Mouse (Mus musculus) lung, postnatal 36 days (tissue): Measurements from ENCODE around the gene Dhx40.
A peak's percentile ranks its signal among the peaks of the same experiment; 100 is the strongest.
"Not testable (repeated sequence)": the region's sequence is repeated elsewhere in the genome, so short reads cannot be mapped to it uniquely, and the experiment has no call there.

ENCODE experiments used
- DNase-seq: peaks from one replicate; pipeline ENCODE4 v3.0.0; 2022; ENCODE audit warnings: mixed read lengths

Gene Dhx40

DNA sequence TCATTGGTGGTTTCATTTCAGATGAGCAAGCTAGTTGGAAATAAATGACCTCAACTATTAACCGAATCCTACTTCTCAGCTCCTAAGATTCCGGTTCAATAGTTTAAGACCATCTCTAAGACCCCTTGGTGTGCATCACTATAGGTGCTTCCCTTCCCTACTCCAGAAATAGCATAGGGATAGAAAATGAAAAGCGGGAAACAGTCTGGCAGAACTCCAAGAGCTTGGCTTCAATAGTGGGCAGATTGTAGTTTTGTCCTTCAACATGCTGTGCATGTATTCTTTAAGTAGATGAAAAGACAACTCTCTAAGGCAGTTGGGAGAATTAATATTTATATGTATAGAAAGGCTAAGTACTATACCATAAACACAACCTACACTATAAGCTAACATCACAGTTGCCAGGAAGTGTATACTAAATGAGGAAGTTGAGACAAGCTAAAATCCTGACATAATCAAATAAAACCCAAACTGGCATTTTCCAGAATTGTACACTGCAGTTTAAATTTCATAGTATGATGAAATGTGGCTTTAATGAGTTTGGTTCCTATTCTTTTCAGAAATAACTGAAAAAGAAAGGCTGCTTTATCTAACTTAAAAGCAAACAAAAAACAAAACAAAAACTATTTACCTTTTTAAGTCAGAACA lies 57.6 kb downstream of the Dhx40 start:
- DNase-seq: no peak

GRCm38 (mm10) chr11:86745634-86746404 lies 61.7 kb downstream of the Dhx40 start:
- DNase-seq: no peak

- DNase-seq: no peak
Measured at GRCm38 (mm10) chr11:86742605-86743004, 64.9 kb downstream of the Dhx40 start.

- no peak for DNase-seq
Measured at GRCm38 (mm10) chr11:86741505-86741904, 66.0 kb downstream of the Dhx40 start.

- no peak for DNase-seq
Measured at GRCm38 (mm10) chr11:86739470-86739869, 68.1 kb downstream of the Dhx40 start.

DNA sequence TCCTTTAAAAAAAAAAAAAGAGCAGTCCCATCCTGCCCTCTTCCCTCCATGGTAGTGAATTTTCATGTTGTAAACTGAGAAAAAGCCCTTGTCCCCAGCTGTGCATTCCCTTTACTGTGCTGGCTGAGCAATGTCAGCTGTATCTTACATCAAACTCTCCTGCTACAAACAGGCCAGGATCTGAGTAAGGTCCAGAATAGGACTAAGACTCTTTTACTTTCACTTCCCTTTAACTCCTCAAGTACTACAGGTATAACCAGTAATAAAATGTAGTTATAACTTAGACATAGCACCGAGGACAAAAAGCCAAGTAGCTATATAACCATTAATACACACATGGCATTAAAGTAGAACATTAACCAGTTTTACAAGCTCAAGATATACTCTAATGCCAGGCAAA lies 68.6 kb downstream of the Dhx40 start:
- peak; percentile 31 for DNase-seq

GRCm38 (mm10) chr11:86738308-86738707 lies 69.2 kb downstream of the Dhx40 start:
- not testable (repeated sequence) for DNase-seq

- peak; percentile 52 for DNase-seq
Measured at GRCm38 (mm10) chr11:86737301-86738000, 70.1 kb downstream of the Dhx40 start.

- no peak for DNase-seq
Measured at GRCm38 (mm10) chr11:86734993-86735392, 72.6 kb downstream of the Dhx40 start.

- DNase-seq: no peak
Measured at GRCm38 (mm10) chr11:86734241-86734939, 73.2 kb downstream of the Dhx40 start.

DNA sequence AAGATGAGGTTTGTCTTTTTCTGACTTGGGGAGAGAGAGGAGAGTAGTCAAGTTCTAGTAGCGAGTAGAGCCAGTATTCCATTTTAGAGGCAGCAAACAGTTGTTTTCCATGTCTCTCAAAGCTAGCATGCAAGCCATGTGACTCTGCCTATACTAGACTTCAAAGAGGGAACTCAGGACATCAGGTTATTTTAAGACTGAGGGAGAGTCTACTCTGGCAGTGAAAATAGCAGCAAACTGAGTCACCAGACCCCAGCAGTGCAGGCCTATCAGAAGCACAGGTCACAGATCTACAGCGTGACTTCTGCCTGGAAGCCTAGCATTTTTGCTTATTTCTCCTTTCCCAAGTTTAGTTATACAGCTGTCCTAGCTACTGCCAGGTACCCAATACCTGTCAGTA lies 76.1 kb downstream of the Dhx40 start:
- no peak for DNase-seq

- DNase-seq: no peak
Measured at GRCm38 (mm10) chr11:86725607-86726006, 81.9 kb downstream of the Dhx40 start.

- DNase-seq: peak; percentile 83
Measured at GRCm38 (mm10) chr11:86724982-86725381, 82.6 kb downstream of the Dhx40 start.

DNA sequence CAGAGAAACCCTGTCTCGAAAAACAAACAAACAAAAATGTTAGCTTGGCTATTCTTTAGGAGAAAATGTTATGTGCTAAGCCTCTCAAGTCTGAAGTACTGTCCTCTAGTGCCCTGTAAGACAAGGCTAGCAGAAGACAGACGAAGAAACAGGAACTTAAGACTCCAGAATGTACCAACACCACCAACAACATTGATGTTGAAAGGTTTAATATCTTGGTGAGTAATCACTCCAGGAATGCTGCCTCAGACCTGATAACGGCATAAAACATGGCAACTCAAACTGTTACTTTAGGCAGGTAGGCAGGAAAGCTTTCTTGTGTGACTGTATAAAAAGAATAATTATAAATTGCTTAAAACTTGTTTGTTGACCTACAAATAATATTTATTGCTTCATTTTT lies 83.5 kb downstream of the Dhx40 start:
- peak; percentile 24 for DNase-seq

- DNase-seq: no peak
Measured at GRCm38 (mm10) chr11:86719390-86719789, 88.2 kb downstream of the Dhx40 start.
